Mouse (Mus musculus): ENCODE data around the gene Dock6. TPM values are rescaled to one million over a fixed set of nuclear protein-coding genes. Genes with fewer than 3 reads are reported as not detected.
"Not testable (repeated sequence)": the region's sequence is repeated elsewhere in the genome, so short reads cannot be mapped to it uniquely, and the experiment has no call there.

Dock6 gene
- polyA plus RNA-seq, 1 experiment: 59.4 TPM

GRCm38 (mm10) chr9:21792644-21793043 lies 59.8 kb downstream of the Dock6 start:
- DNase-seq (ENCODE audit: low read depth): peak; percentile 84
- TF ChIP-seq CTCF (IDR thresholded peaks at IDR 0.05; ENCODE audit: borderline replicate concordance, extremely low read depth, insufficient read depth, insufficient read length) (no peak), POLR2A (IDR thresholded peaks at IDR 0.05; ENCODE audit: borderline replicate concordance, extremely low read depth, insufficient read depth, insufficient read length, poor library complexity, severe bottlenecking) (no peak)

GRCm38 (mm10) chr9:21791861-21792260 lies 60.6 kb downstream of the Dock6 start:
- TF ChIP-seq POLR2A (IDR thresholded peaks at IDR 0.05; ENCODE audit: borderline replicate concordance, extremely low read depth, insufficient read depth, insufficient read length, poor library complexity, severe bottlenecking): no peak
- TF ChIP-seq CTCF (IDR thresholded peaks at IDR 0.05; ENCODE audit: borderline replicate concordance, extremely low read depth, insufficient read depth, insufficient read length): no peak
- DNase-seq (ENCODE audit: low read depth): no peak

GRCm38 (mm10) chr9:21788234-21788633 lies 64.2 kb downstream of the Dock6 start:
- TF ChIP-seq POLR2A (IDR thresholded peaks at IDR 0.05; ENCODE audit: borderline replicate concordance, extremely low read depth, insufficient read depth, insufficient read length, poor library complexity, severe bottlenecking): no peak
- TF ChIP-seq CTCF (IDR thresholded peaks at IDR 0.05; ENCODE audit: borderline replicate concordance, extremely low read depth, insufficient read depth, insufficient read length): no peak
- no peak for DNase-seq (ENCODE audit: low read depth)

GRCm38 (mm10) chr9:21787654-21788053 lies 64.8 kb downstream of the Dock6 start:
- TF ChIP-seq CTCF (IDR thresholded peaks at IDR 0.05; ENCODE audit: borderline replicate concordance, extremely low read depth, insufficient read depth, insufficient read length) (no peak), POLR2A (IDR thresholded peaks at IDR 0.05; ENCODE audit: borderline replicate concordance, extremely low read depth, insufficient read depth, insufficient read length, poor library complexity, severe bottlenecking) (no peak)
- no peak for DNase-seq (ENCODE audit: low read depth)

GRCm38 (mm10) chr9:21786906-21787305 lies 65.5 kb downstream of the Dock6 start:
- DNase-seq (ENCODE audit: low read depth): peak; percentile 70
- no peak for TF ChIP-seq POLR2A (IDR thresholded peaks at IDR 0.05; ENCODE audit: borderline replicate concordance, extremely low read depth, insufficient read depth, insufficient read length, poor library complexity, severe bottlenecking)
- TF ChIP-seq CTCF (IDR thresholded peaks at IDR 0.05; ENCODE audit: borderline replicate concordance, extremely low read depth, insufficient read depth, insufficient read length): peak; percentile 87

DNA sequence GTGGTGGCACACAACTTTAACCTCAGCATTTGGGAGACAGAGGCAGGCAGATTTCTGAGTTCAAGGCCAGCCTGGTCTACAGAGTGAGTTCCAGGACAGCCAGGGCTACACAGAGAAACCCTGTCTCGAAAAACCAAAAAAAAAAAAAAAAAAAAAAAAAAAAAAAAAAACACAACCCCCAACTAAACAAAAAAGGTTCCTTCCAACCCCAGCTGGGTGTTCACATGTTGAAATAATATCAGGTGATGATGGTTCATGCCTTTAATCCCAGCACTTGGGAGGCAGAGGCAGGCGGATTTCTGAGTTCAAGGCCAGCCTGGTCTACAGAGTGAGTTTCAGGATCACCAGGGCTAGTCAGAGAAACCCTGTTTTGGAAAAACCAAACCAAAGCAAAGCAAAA lies 66.1 kb downstream of the Dock6 start:
- not testable (repeated sequence) for DNase-seq (ENCODE audit: low read depth)

DNA sequence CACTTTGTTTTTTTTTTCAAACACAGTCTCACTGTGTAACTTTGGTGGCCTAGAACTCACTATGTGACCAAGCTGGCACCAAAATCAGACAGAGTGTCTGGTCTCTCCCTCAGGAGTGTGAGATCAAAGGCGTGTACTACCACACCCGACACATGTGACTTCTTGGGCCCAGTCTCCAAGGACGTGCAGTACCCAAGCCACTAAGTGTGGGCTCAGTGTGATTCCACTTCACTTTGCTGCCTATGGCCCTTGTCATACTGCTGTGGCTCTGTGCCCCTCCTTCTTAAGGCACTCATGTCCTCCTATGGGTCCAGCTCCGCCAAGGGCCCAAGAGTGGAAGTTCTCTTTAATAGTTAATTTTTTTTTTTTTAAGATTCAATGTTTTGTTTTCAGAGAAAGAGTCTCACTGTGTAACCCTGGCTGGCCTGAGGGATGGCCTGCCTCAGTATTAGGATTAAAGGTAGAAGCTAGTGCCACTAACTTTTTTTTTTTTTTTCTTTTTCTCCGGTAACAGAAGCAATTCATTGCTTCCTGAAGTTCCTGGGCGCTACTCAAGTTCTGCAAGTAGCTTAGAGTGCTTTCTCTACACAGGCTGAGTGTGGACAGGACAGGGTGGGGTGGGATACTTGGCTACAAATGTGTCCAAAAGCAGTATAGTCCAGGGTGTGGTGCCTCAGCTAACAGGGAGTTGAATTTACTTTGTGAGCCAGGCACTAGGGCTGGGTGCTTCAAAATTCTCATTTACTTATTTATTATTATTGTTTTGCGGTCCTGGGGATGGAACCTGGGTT lies 67.7 kb downstream of the Dock6 start:
- no peak for TF ChIP-seq POLR2A (IDR thresholded peaks at IDR 0.05; ENCODE audit: borderline replicate concordance, extremely low read depth, insufficient read depth, insufficient read length, poor library complexity, severe bottlenecking)
- TF ChIP-seq CTCF (IDR thresholded peaks at IDR 0.05; ENCODE audit: borderline replicate concordance, extremely low read depth, insufficient read depth, insufficient read length): no peak
- DNase-seq (ENCODE audit: low read depth): no peak

GRCm38 (mm10) chr9:21781657-21782468 lies 70.6 kb downstream of the Dock6 start:
- no peak for DNase-seq (ENCODE audit: low read depth)
- TF ChIP-seq POLR2A (IDR thresholded peaks at IDR 0.05; ENCODE audit: borderline replicate concordance, extremely low read depth, insufficient read depth, insufficient read length, poor library complexity, severe bottlenecking) (no peak), CTCF (IDR thresholded peaks at IDR 0.05; ENCODE audit: borderline replicate concordance, extremely low read depth, insufficient read depth, insufficient read length) (no peak)

DNA sequence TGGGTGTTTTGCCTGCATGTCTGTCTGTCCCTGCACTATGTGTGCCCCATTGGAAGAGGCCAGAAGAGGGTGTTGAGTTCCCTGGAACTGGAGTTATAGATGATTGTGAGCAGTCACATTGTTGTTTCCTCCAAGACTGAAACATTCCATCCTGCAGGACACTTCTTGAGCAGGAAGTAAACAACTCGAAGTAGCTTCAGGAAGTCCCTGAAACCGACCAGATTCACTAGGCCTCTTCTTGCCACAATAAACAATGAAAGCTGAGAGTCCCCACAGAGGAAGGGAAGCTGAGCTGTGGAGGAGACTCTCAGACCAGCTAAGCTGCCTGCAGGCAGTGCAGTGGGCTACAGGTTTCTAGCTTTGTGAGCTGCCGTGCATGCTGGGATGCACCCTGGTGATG lies 74.7 kb downstream of the Dock6 start:
- TF ChIP-seq POLR2A (IDR thresholded peaks at IDR 0.05; ENCODE audit: borderline replicate concordance, extremely low read depth, insufficient read depth, insufficient read length, poor library complexity, severe bottlenecking) (no peak), CTCF (IDR thresholded peaks at IDR 0.05; ENCODE audit: borderline replicate concordance, extremely low read depth, insufficient read depth, insufficient read length) (no peak)
- DNase-seq (ENCODE audit: low read depth): no peak

- TF ChIP-seq CTCF (IDR thresholded peaks at IDR 0.05; ENCODE audit: borderline replicate concordance, extremely low read depth, insufficient read depth, insufficient read length) (no peak), POLR2A (IDR thresholded peaks at IDR 0.05; ENCODE audit: borderline replicate concordance, extremely low read depth, insufficient read depth, insufficient read length, poor library complexity, severe bottlenecking) (no peak)
Measured at GRCm38 (mm10) chr9:21774353-21774752, 78.1 kb downstream of the Dock6 start.

GRCm38 (mm10) chr9:21773396-21773795 lies 79.0 kb downstream of the Dock6 start:
- not testable (repeated sequence) for DNase-seq (ENCODE audit: low read depth)

More at GRCm38 (mm10) chr9:21774353-21774752, 78.1 kb downstream of the Dock6 start:
- DNase-seq (ENCODE audit: low read depth): no peak

Measured in brain, embryonic 14.5 days (tissue).